Mouse (Mus musculus) neutrophil, adult 5-6 weeks (primary cell): ENCODE data around the gene AC134908.4. TPM values are rescaled to one million over a fixed set of nuclear protein-coding genes. Genes with fewer than 3 reads are reported as not detected.
"Not testable (repeated sequence)": the region's sequence is repeated elsewhere in the genome, so short reads cannot be mapped to it uniquely, and the experiment has no call there.

ENCODE experiments used
- ATAC-seq: fragments of 151-379, 151-347 bp; 2 replicates; pipeline ENCODE4 v1.8.0; 2017; ENCODE audit warnings: mild to moderate bottlenecking, moderate TSS enrichment; ENCODE audit not compliant: insufficient number of reproducible peaks, poor library complexity, low FRiP score, severe bottlenecking; ENCODE audit errors: extremely low read depth
- total RNA-seq: library from RNA; stranded (forward); fragments of 200-1000 nt; gene quantifications from 2 replicates; pipeline ENCODE4 v1.2.3, GENCODE M21; 2017

Gene AC134908.4
- total RNA-seq, 1 experiment from 2014 or later, result not detected

GRCm38 (mm10) chr17:25813471-25813870 is 18.0 kb upstream of the AC134908.4 start:
- ATAC-seq, result peak; percentile 54

- no peak for ATAC-seq
Measured at GRCm38 (mm10) chr17:25810890-25811289, 15.4 kb upstream of the AC134908.4 start.

- ATAC-seq, result no peak
Measured at GRCm38 (mm10) chr17:25809606-25810340, 14.3 kb upstream of the AC134908.4 start.

GRCm38 (mm10) chr17:25808789-25809605 is 13.5 kb upstream of the AC134908.4 start, which contains the start of gene Fbxl16:
Gene Fbxl16, plus strand, starts transcription at chr17:25809085.
- no peak for ATAC-seq

- ATAC-seq, result no peak
Measured at GRCm38 (mm10) chr17:25808028-25808427, 12.6 kb upstream of the AC134908.4 start.

- ATAC-seq, result not testable (repeated sequence)
Measured at GRCm38 (mm10) chr17:25807452-25807851, 12.0 kb upstream of the AC134908.4 start.

GRCm38 (mm10) chr17:25806507-25806906 is 11.0 kb upstream of the AC134908.4 start:
- no peak for ATAC-seq

GRCm38 (mm10) chr17:25802825-25803517 is 7.5 kb upstream of the AC134908.4 start:
- ATAC-seq, result no peak

- ATAC-seq, result peak; percentile 88
Measured at GRCm38 (mm10) chr17:25801029-25801428, 5.6 kb upstream of the AC134908.4 start.

GRCm38 (mm10) chr17:25796951-25797369 is 1.5 kb upstream of the AC134908.4 start, which contains the start of gene Metrn:
Gene Metrn, minus strand, starts transcription at chr17:25797136.
- peak; percentile 59; the same call in 1 of the 2 replicates for ATAC-seq

- no peak for ATAC-seq
Measured at GRCm38 (mm10) chr17:25796211-25796771, 832 bp upstream of the AC134908.4 start.

GRCm38 (mm10) chr17:25794998-25795397 is 461 bp downstream of the AC134908.4 start:
- no peak for ATAC-seq

- no peak for ATAC-seq
Measured at GRCm38 (mm10) chr17:25794197-25794596, 1.3 kb downstream of the AC134908.4 start.

- ATAC-seq, result peak; percentile 33; the same call in 1 of the 2 replicates
Measured at GRCm38 (mm10) chr17:25792615-25793014, 2.8 kb downstream of the AC134908.4 start, which contains the start of gene Fam173a. Gene Fam173a, minus strand, starts transcription at chr17:25792901.

- peak; percentile 65 for ATAC-seq
Measured at GRCm38 (mm10) chr17:25791843-25792527, 3.5 kb downstream of the AC134908.4 start.

- ATAC-seq, result no peak
Measured at GRCm38 (mm10) chr17:25791320-25791842, 4.1 kb downstream of the AC134908.4 start.

- ATAC-seq, result no peak
Measured at GRCm38 (mm10) chr17:25786781-25787504, 8.5 kb downstream of the AC134908.4 start.
